Mouse (Mus musculus): ENCODE measurements around the gene Fgf18. TPM values are rescaled to one million over a fixed set of nuclear protein-coding genes. Genes with fewer than 3 reads are reported as not detected.
A peak's percentile ranks its signal among the peaks of the same experiment; 100 is the strongest.

The Fgf18 gene
- 0.54 and 0.76 TPM in 2 replicates for polyA plus RNA-seq (2015; fragmentation: Nextera tagmentation; extraction: Ambion mirVana)

GRCm38 (mm10) chr11:33147171-33147571 is at the start of gene Fgf18:
Gene Fgf18 (minus strand): TSS chr11:33147400.
- Histone ChIP-seq H3K9ac (ENCODE audit: low read depth, low read length) (peak within 1 kb of the TSS; percentile 46), H3K36me3 (ENCODE audit: insufficient read depth, low read length) (peaks cover 16% of the 10 kb centered on the region), H3K27ac (no peak within 1 kb of the TSS), H3K4me1 (replicated peaks; ENCODE audit: insufficient read depth, low read length) (peaks cover 6% of the 10 kb centered on the region; the same call in 1 of the 2 replicates), H3K4me2 (ENCODE audit: low read length) (peak within 1 kb of the TSS; percentile 94), H3K4me3 (replicated peaks; ENCODE audit: low read depth, low read length) (peak within 1 kb of the TSS; percentile 52), H3K9me3 (replicated peaks; ENCODE audit: low read length) (no peaks in the 10 kb centered on the region), H3K27me3 (ENCODE audit: insufficient read depth, low read length) (no peaks in the 10 kb centered on the region; the same call in 1 of the 2 replicates)
- TF ChIP-seq CTCF (IDR thresholded peaks at IDR 0.05; ENCODE audit: low read depth) = no peak
- peak; percentile 9; the same call in 1 of the 2 replicates for ATAC-seq (replicated peaks; ENCODE audit: low FRiP score, low read depth)
- DNase-seq (ENCODE audit: low spot score) = peak; percentile 61
- WGBS = 0% methylated on average over 30 of the region's 53 CpGs

GRCm38 (mm10) chr11:33196447-33197132 is 49.4 kb upstream of the Fgf18 start:
- Histone ChIP-seq H3K27me3 (ENCODE audit: insufficient read depth, low read length) (peaks cover 80% of the 10 kb centered on the region), H3K4me3 (replicated peaks; ENCODE audit: low read depth, low read length) (no peak overlapping the region), H3K9ac (ENCODE audit: low read depth, low read length) (no peak overlapping the region), H3K27ac (no peak overlapping the region), H3K4me1 (replicated peaks; ENCODE audit: insufficient read depth, low read length) (peaks cover 10% of the 10 kb centered on the region), H3K4me2 (ENCODE audit: low read length) (no peak overlapping the region), H3K9me3 (replicated peaks; ENCODE audit: low read length) (no peaks in the 10 kb centered on the region; the same call in 1 of the 2 replicates), H3K36me3 (ENCODE audit: insufficient read depth, low read length) (no peaks in the 10 kb centered on the region)
- no peak for TF ChIP-seq CTCF (IDR thresholded peaks at IDR 0.05; ENCODE audit: low read depth)
- no peak for ATAC-seq (replicated peaks; ENCODE audit: low FRiP score, low read depth)
- 7% methylated on average over 24 of the region's 24 CpGs for WGBS
- no peak for DNase-seq (ENCODE audit: low spot score)

GRCm38 (mm10) chr11:33195531-33196446 is 48.6 kb upstream of the Fgf18 start:
- Histone ChIP-seq H3K4me1 (replicated peaks; ENCODE audit: insufficient read depth, low read length) (peaks cover 2% of the 10 kb centered on the region), H3K36me3 (ENCODE audit: insufficient read depth, low read length) (no peaks in the 10 kb centered on the region), H3K9ac (ENCODE audit: low read depth, low read length) (no peak overlapping the region), H3K4me2 (ENCODE audit: low read length) (no peak overlapping the region), H3K27ac (no peak overlapping the region), H3K9me3 (replicated peaks; ENCODE audit: low read length) (no peaks in the 10 kb centered on the region; the same call in 1 of the 2 replicates), H3K27me3 (ENCODE audit: insufficient read depth, low read length) (peaks cover 72% of the 10 kb centered on the region), H3K4me3 (replicated peaks; ENCODE audit: low read depth, low read length) (no peak overlapping the region)
- DNase-seq (ENCODE audit: low spot score) = no peak
- 8% methylated on average over 25 of the region's 25 CpGs for WGBS
- no peak for TF ChIP-seq CTCF (IDR thresholded peaks at IDR 0.05; ENCODE audit: low read depth)
- ATAC-seq (replicated peaks; ENCODE audit: low FRiP score, low read depth) = no peak

GRCm38 (mm10) chr11:33195061-33195460 is 47.9 kb upstream of the Fgf18 start:
- TF ChIP-seq CTCF (IDR thresholded peaks at IDR 0.05; ENCODE audit: low read depth) = no peak
- peaks cover 64% of the 10 kb centered on the region for H3K27me3 ChIP-seq (ENCODE audit: insufficient read depth, low read length)
- no peaks in the 10 kb centered on the region for H3K36me3 ChIP-seq (ENCODE audit: insufficient read depth, low read length)
- no peak overlapping the region for H3K9ac ChIP-seq (ENCODE audit: low read depth, low read length)
- H3K4me3 ChIP-seq (replicated peaks; ENCODE audit: low read depth, low read length) = no peak overlapping the region
- no peaks in the 10 kb centered on the region for H3K4me1 ChIP-seq (replicated peaks; ENCODE audit: insufficient read depth, low read length)
- H3K27ac ChIP-seq = no peak overlapping the region
- H3K9me3 ChIP-seq (replicated peaks; ENCODE audit: low read length) = no peaks in the 10 kb centered on the region; the same call in 1 of the 2 replicates
- no peak overlapping the region for H3K4me2 ChIP-seq (ENCODE audit: low read length)
- 34% methylated on average over 7 of the region's 7 CpGs for WGBS
- DNase-seq (ENCODE audit: low spot score) (no peak), ATAC-seq (replicated peaks; ENCODE audit: low FRiP score, low read depth) (no peak)

- 2% methylated on average over 12 of the region's 12 CpGs for WGBS
- Histone ChIP-seq H3K36me3 (ENCODE audit: insufficient read depth, low read length) (no peaks in the 10 kb centered on the region), H3K4me3 (replicated peaks; ENCODE audit: low read depth, low read length) (no peak overlapping the region), H3K27ac (no peak overlapping the region), H3K4me1 (replicated peaks; ENCODE audit: insufficient read depth, low read length) (no peaks in the 10 kb centered on the region), H3K27me3 (ENCODE audit: insufficient read depth, low read length) (peaks cover 51% of the 10 kb centered on the region), H3K9me3 (replicated peaks; ENCODE audit: low read length) (no peaks in the 10 kb centered on the region; the same call in 1 of the 2 replicates), H3K9ac (ENCODE audit: low read depth, low read length) (no peak overlapping the region), H3K4me2 (ENCODE audit: low read length) (0 out of 2 replicates have a peak overlapping the region, but pooled peaks have one; percentile 11)
- no peak for TF ChIP-seq CTCF (IDR thresholded peaks at IDR 0.05; ENCODE audit: low read depth)
- no peak for ATAC-seq (replicated peaks; ENCODE audit: low FRiP score, low read depth)
- no peak for DNase-seq (ENCODE audit: low spot score)
These were observed 46.5 kb upstream of the Fgf18 start for GRCm38 (mm10) chr11:33193695-33194094.

GRCm38 (mm10) chr11:33181804-33182203 is 34.6 kb upstream of the Fgf18 start:
- ATAC-seq (replicated peaks; ENCODE audit: low FRiP score, low read depth) = no peak
- no peak for TF ChIP-seq CTCF (IDR thresholded peaks at IDR 0.05; ENCODE audit: low read depth)
- H3K4me2 ChIP-seq (ENCODE audit: low read length) = no peak overlapping the region
- no peaks in the 10 kb centered on the region for H3K4me1 ChIP-seq (replicated peaks; ENCODE audit: insufficient read depth, low read length)
- peaks cover 9% of the 10 kb centered on the region; the same call in 1 of the 2 replicates for H3K27me3 ChIP-seq (ENCODE audit: insufficient read depth, low read length)
- H3K9me3 ChIP-seq (replicated peaks; ENCODE audit: low read length) = no peaks in the 10 kb centered on the region
- no peaks in the 10 kb centered on the region for H3K36me3 ChIP-seq (ENCODE audit: insufficient read depth, low read length)
- no peak overlapping the region for H3K4me3 ChIP-seq (replicated peaks; ENCODE audit: low read depth, low read length)
- 88% methylated on average over 3 of the region's 3 CpGs for WGBS
- no peak overlapping the region for H3K27ac ChIP-seq
- H3K9ac ChIP-seq (ENCODE audit: low read depth, low read length) = no peak overlapping the region
- no peak for DNase-seq (ENCODE audit: low spot score)
